Mouse (Mus musculus) midbrain, embryonic 12.5 days (tissue): ENCODE data around the gene Rftn1. TPM values are rescaled to one million over a fixed set of nuclear protein-coding genes. Genes with fewer than 3 reads are reported as not detected.
A peak's percentile ranks its signal among the peaks of the same experiment; 100 is the strongest.

Experiments
- ATAC-seq: fragments of 200-750 bp; cut with Nextera tagmentation; 2 replicates; pipeline ENCODE4 v1.8.0; 2017; ENCODE audit warnings: low read depth, moderate TSS enrichment, moderate library complexity; ENCODE audit not compliant: low FRiP score
- H3K27ac ChIP-seq: fragments of 300-500 bp; sonication (generic); replicated peaks from 2 replicates; pipeline ENCODE4 v1.5.1; 2016; ENCODE audit warnings: mild to moderate bottlenecking
- H3K27me3 ChIP-seq: fragments of 300-500 bp; sonication (generic); 2 replicates; pipeline ENCODE4 v1.6.1; 2016; ENCODE audit warnings: mild to moderate bottlenecking
- H3K36me3 ChIP-seq: fragments of 300-500 bp; sonication (generic); 2 replicates; pipeline ENCODE4 v1.6.1; 2016
- H3K4me1 ChIP-seq: fragments of 300-500 bp; sonication (generic); 2 replicates; pipeline ENCODE4 v1.6.1; 2016
- H3K4me2 ChIP-seq: fragments of 300-500 bp; sonication (generic); replicated peaks from 2 replicates; pipeline ENCODE4 v1.6.1; 2016; ENCODE audit warnings: mild to moderate bottlenecking, moderate library complexity
- H3K4me3 ChIP-seq: fragments of 300-500 bp; sonication (generic); 2 replicates; pipeline ENCODE4 v1.5.1; 2016; ENCODE audit warnings: mild to moderate bottlenecking
- H3K9ac ChIP-seq: fragments of 300-500 bp; sonication (generic); replicated peaks from 2 replicates; pipeline ENCODE4 v1.6.1; 2016; ENCODE audit warnings: mild to moderate bottlenecking, moderate library complexity
- H3K9me3 ChIP-seq: fragments of 300-500 bp; sonication (generic); 2 replicates; pipeline ENCODE4 v1.6.1; 2016; ENCODE audit warnings: mild to moderate bottlenecking
- WGBS: fragments of 180-500 bp; shearing (Covaris S2); methylation state at CpG from one replicate; pipeline ENCODE4 v1.1.7; 2016; 5-methylcytosine and 5-hydroxymethylcytosine counted together
- polyA plus RNA-seq: library from polyadenylated mRNA; unstranded; fragments of >200 nt; fragmentation: Nextera tagmentation; extraction: Ambion mirVana; gene quantifications from 2 replicates; pipeline ENCODE4 v1.2.1, GENCODE M21; 2016

Rftn1 gene
- polyA plus RNA-seq, 1 experiment from 2014 or later, result 4.5 TPM

DNA sequence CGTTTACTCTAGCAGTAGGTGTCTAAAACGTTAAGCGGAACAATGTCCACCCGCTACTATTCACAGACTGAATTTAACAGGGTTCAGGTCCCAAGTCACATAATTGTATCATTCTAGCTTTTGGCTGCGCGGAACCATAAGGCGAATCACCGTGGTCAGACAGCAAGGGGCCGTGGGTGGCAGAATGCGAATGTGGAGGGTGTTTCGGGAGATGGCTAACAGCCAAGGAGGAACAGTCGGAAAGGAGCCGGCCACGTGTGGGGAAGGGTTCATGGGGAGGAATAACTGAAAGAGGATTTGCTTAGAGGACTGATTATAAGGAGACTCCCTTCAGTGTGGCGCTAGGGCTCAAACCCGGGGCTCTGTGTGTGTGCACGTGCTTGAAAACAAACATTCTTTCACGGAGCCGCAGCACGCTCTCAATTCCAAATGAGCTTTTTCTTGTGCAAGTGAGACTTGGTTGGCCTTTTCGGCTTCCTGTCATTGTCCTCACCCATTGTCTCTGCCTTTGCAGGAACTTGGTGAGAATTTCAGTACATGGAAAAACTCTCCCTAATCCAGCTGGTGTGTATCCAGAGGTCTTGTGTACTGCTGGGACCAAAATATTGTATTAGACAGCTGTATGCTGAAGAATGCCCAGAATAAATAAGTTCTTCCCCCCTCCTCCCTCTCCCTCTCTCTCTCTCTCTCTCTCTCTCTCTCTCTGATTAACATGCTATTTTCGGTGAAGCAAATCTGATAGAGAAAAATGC is 238.4 kb downstream of the Rftn1 start:
- Histone ChIP-seq H3K27ac (no peak overlapping the region), H3K4me2 (peak overlapping the region; percentile 53), H3K4me3 (peak overlapping the region; percentile 27), H3K9me3 (no peaks in the 10 kb centered on the region), H3K9ac (peak overlapping the region; percentile 44; the same call in 1 of the 2 replicates), H3K27me3 (peaks cover 30% of the 10 kb centered on the region), H3K36me3 (no peaks in the 10 kb centered on the region), H3K4me1 (peaks cover 10% of the 10 kb centered on the region)
- peak; percentile 71 for ATAC-seq
- WGBS, result 29% methylated on average over 22 of the region's 22 CpGs

DNA sequence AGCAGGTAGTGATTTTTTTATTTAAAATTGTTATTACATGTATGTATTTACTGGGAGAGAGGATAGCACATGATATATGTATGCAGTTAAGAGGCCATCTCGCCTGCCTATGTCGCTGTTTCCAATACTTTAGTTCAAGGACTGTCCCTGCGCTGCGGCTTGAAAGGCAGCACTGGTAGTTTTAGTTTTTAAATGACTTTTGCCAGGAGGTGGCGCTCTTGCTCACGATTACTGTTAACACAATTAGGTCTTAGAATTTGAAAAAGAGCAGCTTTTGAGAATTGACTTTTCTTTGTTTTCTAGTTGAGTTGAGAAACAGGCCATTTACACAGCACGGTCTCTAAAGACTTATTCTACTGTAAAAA is 239.0 kb downstream of the Rftn1 start:
- peak overlapping the region; percentile 53 for H3K4me2 ChIP-seq
- 7% methylated on average over 7 of the region's 7 CpGs for WGBS
- H3K4me3 ChIP-seq, result peak overlapping the region; percentile 27; the same call in 1 of the 2 replicates
- H3K27me3 ChIP-seq, result peaks cover 30% of the 10 kb centered on the region
- no peaks in the 10 kb centered on the region for H3K9me3 ChIP-seq
- peak; percentile 60; the same call in 1 of the 2 replicates for ATAC-seq
- H3K9ac ChIP-seq, result peak overlapping the region; percentile 44; the same call in 1 of the 2 replicates
- H3K27ac ChIP-seq, result no peak overlapping the region
- peaks cover 11% of the 10 kb centered on the region for H3K4me1 ChIP-seq
- no peaks in the 10 kb centered on the region for H3K36me3 ChIP-seq

DNA sequence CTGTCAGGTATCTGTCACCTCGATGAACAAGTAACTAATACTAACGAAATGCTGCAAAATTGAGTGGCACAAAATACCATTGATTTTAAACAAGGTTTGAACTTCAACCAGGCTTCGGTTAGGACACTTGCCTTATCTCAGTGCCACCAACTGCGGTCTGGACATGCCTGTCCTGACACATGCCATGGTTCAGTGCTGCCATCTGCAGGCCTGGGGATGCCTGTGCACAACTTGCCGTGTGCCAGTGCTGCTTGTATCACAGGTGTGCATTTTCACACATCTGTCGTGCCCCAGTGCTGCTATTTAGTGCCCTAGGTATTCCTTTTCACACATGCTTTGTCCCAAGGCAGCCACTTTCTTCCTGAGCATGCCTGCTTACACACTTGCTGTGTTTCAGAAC is 247.8 kb downstream of the Rftn1 start:
- Histone ChIP-seq H3K27me3 (no peaks in the 10 kb centered on the region), H3K4me1 (0 out of 2 replicates have a peak, but pooled peaks cover 3% of the 10 kb centered on the region), H3K4me2 (no peak overlapping the region), H3K9ac (no peak overlapping the region), H3K36me3 (no peaks in the 10 kb centered on the region), H3K27ac (no peak overlapping the region), H3K4me3 (no peak overlapping the region), H3K9me3 (no peaks in the 10 kb centered on the region)
- no peak for ATAC-seq
- 67% methylated on average over 6 of the region's 6 CpGs for WGBS

Other genes starting within 250 kb of the Rftn1 start
- gene Dazl, start 103.0 kb upstream of the Rftn1 start, polyA plus RNA-seq, result 0.09 TPM in 1 of 2 replicates, not detected in the other